8 mouse cellular contexts compared by ENCODE assay signal in genomic region chr11:120580871-120581331, GRCm38 (mm10). TPM values are rescaled to one million over a fixed set of nuclear protein-coding genes. Genes with fewer than 3 reads are reported as not detected.
DNase-seq lines count a peak whose midpoint lies in the region; ATAC-seq and TF ChIP-seq lines count a peak whose summit lies in the region.

No protein-coding gene starts in this region.

- under 1% methylated on average over 44 of the region's 44 CpGs for WGBS in embryonic facial prominence, embryonic 10.5 days
- under 1% methylated on average over 44 of the region's 44 CpGs for WGBS in spleen, adult 2 months

- no peaks in the 10 kb centered on the region for H3K27me3 ChIP-seq in G1E (ENCODE audit: insufficient read depth, low read length)
- no peaks in the 10 kb centered on the region for H3K27me3 ChIP-seq in embryonic facial prominence, embryonic 10.5 days (replicated peaks; ENCODE audit: low read depth, poor library complexity, severe bottlenecking)
- H3K27me3 ChIP-seq in spleen, adult 2 months (ENCODE audit: control insufficient read depth, insufficient read depth, low read length) = no peaks in the 10 kb centered on the region

- intact Hi-C loops in heart, postnatal 10 days (cut with DNase I) = loop anchor here (2.0 kb wide), 1 partner anchor 32 kb away; no protein-coding TSS in a partner anchor

- no peaks in the 10 kb centered on the region; the same call in 1 of the 2 replicates for H3K9me3 ChIP-seq in G1E (replicated peaks)
- peaks cover 5% of the 10 kb centered on the region; the same call in 1 of the 2 replicates for H3K9me3 ChIP-seq in embryonic facial prominence, embryonic 10.5 days

- TF ChIP-seq CTCF in G1E (IDR thresholded peaks at IDR 0.05; ENCODE audit: low read depth, low read length) = no peak
- TF ChIP-seq CTCF in spleen, adult 2 months (IDR thresholded peaks at IDR 0.05; ENCODE audit: extremely low read depth, insufficient read depth, insufficient read length, insufficient replicate concordance) = no peak

- peaks cover 56% of the 10 kb centered on the region for H3K4me1 ChIP-seq in G1E (ENCODE audit: insufficient read depth, low read depth, low read length)
- H3K4me1 ChIP-seq in embryonic facial prominence, embryonic 10.5 days = peaks cover 37% of the 10 kb centered on the region
- H3K4me1 ChIP-seq in spleen, adult 2 months (ENCODE audit: control insufficient read depth, insufficient read depth, insufficient read length) = peaks cover 17% of the 10 kb centered on the region; the same call in 1 of the 2 replicates

- peaks cover 78% of the 10 kb centered on the region for H3K36me3 ChIP-seq in G1E (replicated peaks)
- peaks cover 75% of the 10 kb centered on the region for H3K36me3 ChIP-seq in embryonic facial prominence, embryonic 10.5 days (replicated peaks)
- H3K36me3 ChIP-seq in spleen, adult 2 months (ENCODE audit: control insufficient read depth, insufficient read depth, low read length) = peaks cover 20% of the 10 kb centered on the region

- no peak for TF ChIP-seq POLR2A in spleen, adult 2 months (IDR thresholded peaks at IDR 0.05; ENCODE audit: low read depth, low read length)

- DNase-seq in 3T3-L1 (ENCODE audit: low read depth, low spot score) (peak; percentile 50), G1E (ENCODE audit: low spot score) (peak; percentile 38)
- DNase-seq in embryonic facial prominence, embryonic 10.5 days (ENCODE audit: low spot score) = peak; percentile 51
- DNase-seq in heart, postnatal 10 days = peak; percentile 52 to 61
- peak; percentile 45 for DNase-seq in layer of hippocampus, postnatal 10 days (ENCODE audit: low spot score in 2 of 2)
- peak in 1 of 2 experiments; percentile 37 for DNase-seq in spleen, adult 2 months (ENCODE audit: low read depth in 1 of 2, low spot score in 2 of 2)
- no peak for DNase-seq in frontal cortex, postnatal 25 days (ENCODE audit: low spot score in 2 of 2)

- peak overlapping the region; percentile 81 for H3K4me3 ChIP-seq in G1E (ENCODE audit: low read depth, low read length)
- peak overlapping the region; percentile 92 for H3K4me3 ChIP-seq in embryonic facial prominence, embryonic 10.5 days
- peak overlapping the region; percentile 91 for H3K4me3 ChIP-seq in spleen, adult 2 months (ENCODE audit: extremely low read depth, insufficient read depth, insufficient read length)

- H3K27ac ChIP-seq in embryonic facial prominence, embryonic 10.5 days (replicated peaks) = peak overlapping the region; percentile 96
- peak overlapping the region; percentile 94 for H3K27ac ChIP-seq in spleen, adult 2 months (ENCODE audit: insufficient read depth, low read length)

- ATAC-seq in G1E (ENCODE audit: extremely low read depth, insufficient number of reproducible peaks, low FRiP score, poor library complexity, severe bottlenecking) = no peak
- peak; percentile 43 for ATAC-seq in megakaryocyte, adult 5-6 weeks (ENCODE audit: poor library complexity, severe bottlenecking)

RNA-seq across cellular contexts. Expression of gene Arhgdia, which starts 0.5 kb away (rescaled TPM):
- 354 and 381 TPM in 2 replicates for total RNA-seq in G1E (2014; fragmentation: Nextera tagmentation)
- total RNA-seq in G1E (2017) = 155 and 158 TPM in 2 replicates
- polyA plus RNA-seq in G1E (2012) = 1,000 and 1,072 TPM in 2 replicates
- 735 and 777 TPM in 2 replicates for polyA plus RNA-seq in embryonic facial prominence, embryonic 10.5 days (2016; fragmentation: Nextera tagmentation; extraction: Ambion mirVana)
- total RNA-seq in heart, postnatal 10 days (2021) = 100 to 1,000 TPM; 236 to 257 TPM
- 100 to 1,000 TPM; 344 to 379 TPM for total RNA-seq in layer of hippocampus, postnatal 10 days (2021)
- total RNA-seq in megakaryocyte, adult 5-6 weeks (2015) = 506 and 521 TPM in 2 replicates
- 226 and 275 TPM in 2 replicates for total RNA-seq in megakaryocyte, adult 5-6 weeks (2017)
- polyA plus RNA-seq in spleen, adult 2 months (2012; rRNA removed) = 620 and 856 TPM in 2 replicates

RNA-seq across cellular contexts. Expression of gene P4hb, which starts 7.8 kb away (rescaled TPM):
- total RNA-seq in G1E (2014; fragmentation: Nextera tagmentation) = 268 and 289 TPM in 2 replicates
- total RNA-seq in G1E (2017) = 411 and 414 TPM in 2 replicates
- 516 and 719 TPM in 2 replicates for polyA plus RNA-seq in G1E (2012)
- polyA plus RNA-seq in embryonic facial prominence, embryonic 10.5 days (2016; fragmentation: Nextera tagmentation; extraction: Ambion mirVana) = 556 and 565 TPM in 2 replicates
- total RNA-seq in heart, postnatal 10 days (2021) = 100 to 1,000 TPM; 306 to 311 TPM
- total RNA-seq in layer of hippocampus, postnatal 10 days (2021) = 100 to 1,000 TPM; 153 to 161 TPM
- 301 and 325 TPM in 2 replicates for total RNA-seq in megakaryocyte, adult 5-6 weeks (2015)
- 587 and 590 TPM in 2 replicates for total RNA-seq in megakaryocyte, adult 5-6 weeks (2017)
- 76.8 and 79.2 TPM in 2 replicates for polyA plus RNA-seq in spleen, adult 2 months (2012; rRNA removed)

RNA-seq across cellular contexts. Expression of gene Alyref, which starts 17.3 kb away (rescaled TPM):
- 89.8 and 122 TPM in 2 replicates for total RNA-seq in G1E (2014; fragmentation: Nextera tagmentation)
- 270 and 280 TPM in 2 replicates for total RNA-seq in G1E (2017)
- 505 and 623 TPM in 2 replicates for polyA plus RNA-seq in G1E (2012)
- polyA plus RNA-seq in embryonic facial prominence, embryonic 10.5 days (2016; fragmentation: Nextera tagmentation; extraction: Ambion mirVana) = 620 and 640 TPM in 2 replicates
- 10 to 100 TPM; 86.1 to 88.3 TPM for total RNA-seq in heart, postnatal 10 days (2021)
- 10 to 100 TPM; 79.8 to 91.3 TPM for total RNA-seq in layer of hippocampus, postnatal 10 days (2021)
- 143 and 149 TPM in 2 replicates for total RNA-seq in megakaryocyte, adult 5-6 weeks (2015)
- 171 and 196 TPM in 2 replicates for total RNA-seq in megakaryocyte, adult 5-6 weeks (2017)
- 22.1 and 27.2 TPM in 2 replicates for polyA plus RNA-seq in spleen, adult 2 months (2012; rRNA removed)

RNA-seq across cellular contexts. Expression of gene Anapc11, which starts 17.3 kb away (rescaled TPM):
- total RNA-seq in G1E (2014; fragmentation: Nextera tagmentation) (83.1 and 83.8 TPM in 2 replicates), G1E (2017) (62.3 and 69.3 TPM in 2 replicates)
- polyA plus RNA-seq in G1E (2012) = 176 and 212 TPM in 2 replicates
- 192 and 198 TPM in 2 replicates for polyA plus RNA-seq in embryonic facial prominence, embryonic 10.5 days (2016; fragmentation: Nextera tagmentation; extraction: Ambion mirVana)
- total RNA-seq in heart, postnatal 10 days (2021) = 100 to 1,000 TPM in 1 of 2 experiments, 10 to 100 TPM in 1; 95.1 to 105 TPM
- total RNA-seq in layer of hippocampus, postnatal 10 days (2021) = 100 to 1,000 TPM in 1 of 2 experiments, 10 to 100 TPM in 1; 93.5 to 107 TPM
- total RNA-seq in megakaryocyte, adult 5-6 weeks (2015) = 79.9 and 90.6 TPM in 2 replicates
- 30.0 and 32.3 TPM in 2 replicates for total RNA-seq in megakaryocyte, adult 5-6 weeks (2017)
- 80.1 and 101 TPM in 2 replicates for polyA plus RNA-seq in spleen, adult 2 months (2012; rRNA removed)

RNA-seq across cellular contexts. Expression of gene Npb, which starts 27.4 kb away (rescaled TPM):
- 1.9 and 2.6 TPM in 2 replicates for total RNA-seq in G1E (2014; fragmentation: Nextera tagmentation)
- total RNA-seq in G1E (2017) = 0.58 TPM in 1 of 2 replicates, not detected in the other
- 3.2 and 3.8 TPM in 2 replicates for polyA plus RNA-seq in G1E (2012)
- not detected in 2 replicates for polyA plus RNA-seq in embryonic facial prominence, embryonic 10.5 days (2016; fragmentation: Nextera tagmentation; extraction: Ambion mirVana)
- under 1 TPM; 0.55 to 0.98 TPM for total RNA-seq in heart, postnatal 10 days (2021)
- 1 to 10 TPM; 2.2 to 2.4 TPM for total RNA-seq in layer of hippocampus, postnatal 10 days (2021)
- total RNA-seq in megakaryocyte, adult 5-6 weeks (2015) = not detected in 2 replicates
- not detected in 2 replicates for total RNA-seq in megakaryocyte, adult 5-6 weeks (2017)
- 4.4 and 5.5 TPM in 2 replicates for polyA plus RNA-seq in spleen, adult 2 months (2012; rRNA removed)

Comparison
In these comparisons a context has a peak if more than half of its experiments do, and no peak if none do; other contexts are left out.
1. DNase-seq: peak in 3T3-L1 (single experiment), G1E (single experiment), embryonic facial prominence, embryonic 10.5 days (single experiment), heart, postnatal 10 days (2 of 2) and layer of hippocampus, postnatal 10 days (2 of 2); none in frontal cortex, postnatal 25 days (0 of 2).
2. Peak in every context shown above with its lines, with median percentiles within 50 percentile points of each other: H3K4me3 ChIP-seq.